Mouse (Mus musculus) heart, adult 10 weeks (tissue): Measurements from ENCODE around the gene Olfr592. TPM values are rescaled to one million over a fixed set of nuclear protein-coding genes. Genes with fewer than 3 reads are reported as not detected.

Source experiments
- polyA plus RNA-seq: library from polyadenylated mRNA; stranded (reverse); fragments of 350-450 nt; fragmentation: Illumina TruSeq; extraction: RNeasy Lipid Tissue Mini Kit (QIAGEN cat#74804); gene quantifications from one replicate; pipeline ENCODE4 v1.2.3, GENCODE M21; 2014; ENCODE audit warnings: low read depth, low replicate concordance

The Olfr592 gene
- polyA plus RNA-seq = not detected

DNA sequence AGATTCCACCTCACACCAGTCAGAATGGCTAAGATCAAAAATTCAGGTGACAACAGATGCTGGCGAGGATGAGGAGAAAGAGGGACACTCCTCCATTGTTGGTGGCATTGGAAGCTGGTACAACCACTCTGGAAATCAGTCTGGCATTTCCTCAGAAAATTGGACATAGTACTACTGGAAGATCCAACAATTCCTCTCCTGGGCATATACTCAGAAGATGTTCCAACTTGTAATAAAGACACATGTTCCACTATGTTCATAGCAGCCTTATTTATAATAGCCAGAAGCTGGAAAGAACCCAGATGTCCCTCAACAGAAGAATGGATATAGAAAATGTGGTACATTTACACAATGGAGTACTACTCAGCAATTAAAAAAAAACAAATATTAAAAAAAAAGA is at the start of gene Olfr592:
Gene Olfr592, plus strand, starts transcription at position 301 of the 400 bp plus-strand sequence.

DNA sequence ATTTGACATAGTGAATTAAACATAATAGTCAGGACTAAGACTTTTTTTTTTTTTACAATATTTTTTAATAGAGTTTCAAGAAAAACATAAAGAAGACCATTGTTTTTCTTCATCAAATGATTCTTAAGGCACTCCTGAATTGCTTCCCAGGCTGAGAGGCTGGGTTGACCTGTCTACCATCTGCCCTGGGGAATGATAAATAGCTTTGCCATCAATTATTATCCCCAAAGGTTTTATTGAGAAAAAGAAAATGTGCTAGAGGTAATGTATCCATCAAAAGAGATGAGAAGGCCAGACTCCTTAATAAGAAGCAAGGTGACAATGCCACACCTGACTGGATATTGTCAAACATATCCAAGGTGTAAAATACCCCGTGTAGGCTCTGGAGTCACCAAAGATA is 44.0 kb upstream of the Olfr592 start, which contains the start of gene Olfr588-ps1:
Gene Olfr588-ps1, plus strand, starts transcription at position 301 of the 400 bp plus-strand sequence.

DNA sequence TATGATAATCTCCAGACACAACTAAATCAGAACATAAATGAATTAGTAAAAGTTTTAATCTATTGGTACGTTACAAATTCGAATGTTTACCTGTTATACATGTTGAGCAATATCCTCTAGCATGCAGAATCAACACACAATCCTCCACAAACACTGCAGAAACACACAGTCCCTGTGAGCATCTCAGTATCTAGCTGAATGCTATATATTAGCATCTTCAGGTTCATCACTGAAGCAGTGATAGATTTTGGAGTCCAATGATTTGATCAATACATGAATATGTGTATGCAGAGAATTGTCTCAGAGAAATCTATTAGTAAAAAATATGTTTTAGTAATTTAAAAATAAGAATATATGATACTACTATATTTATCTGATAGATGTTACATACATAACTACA is 28.3 kb upstream of the Olfr592 start, which contains the start of gene Olfr589:
Gene Olfr589, minus strand, starts transcription at position 101 of the 400 bp plus-strand sequence.

GRCm38 (mm10) chr7:103178240-103178639 is 6.4 kb upstream of the Olfr592 start, which contains the start of gene Olfr591:
Gene Olfr591, minus strand, starts transcription at chr7:103178340.

GRCm38 (mm10) chr7:103211562-103211961 is 27.0 kb downstream of the Olfr592 start, which contains the start of gene Olfr593:
Gene Olfr593, plus strand, starts transcription at chr7:103211862.

GRCm38 (mm10) chr7:103216696-103217095 is 32.1 kb downstream of the Olfr592 start, which contains the start of gene Olfr594:
Gene Olfr594, plus strand, starts transcription at chr7:103216996.

Other genes with a start within 250 kb of the Olfr592 start
- gene Olfr573-ps1, start 242.2 kb upstream of the Olfr592 start, polyA plus RNA-seq = not detected
- gene Olfr574, start 236.3 kb upstream of the Olfr592 start, polyA plus RNA-seq = not detected
- not detected for gene Olfr575, start 226.0 kb upstream of the Olfr592 start, polyA plus RNA-seq
- not detected for gene Olfr576, start 222.1 kb upstream of the Olfr592 start, polyA plus RNA-seq
- not detected for gene Olfr577, start 208.9 kb upstream of the Olfr592 start, polyA plus RNA-seq
- gene Olfr578, start 195.5 kb upstream of the Olfr592 start, polyA plus RNA-seq = not detected
- not detected for gene Olfr582, start 146.8 kb upstream of the Olfr592 start, polyA plus RNA-seq
- not detected for gene Olfr583, start 133.5 kb upstream of the Olfr592 start, polyA plus RNA-seq
- gene Olfr584, start 102.9 kb upstream of the Olfr592 start, polyA plus RNA-seq = not detected
- gene Olfr585, start 87.1 kb upstream of the Olfr592 start, polyA plus RNA-seq = not detected
- gene Olfr586, start 59.2 kb upstream of the Olfr592 start, polyA plus RNA-seq = not detected
- gene Olfr588-ps1, start 43.9 kb upstream of the Olfr592 start, polyA plus RNA-seq = not detected
- not detected for gene Olfr589, start 28.4 kb upstream of the Olfr592 start, polyA plus RNA-seq
- not detected for gene Olfr591, start 6.5 kb upstream of the Olfr592 start, polyA plus RNA-seq
- gene Olfr593, start 27.1 kb downstream of the Olfr592 start, polyA plus RNA-seq = not detected
- gene Olfr594, start 32.2 kb downstream of the Olfr592 start, polyA plus RNA-seq = not detected
- gene Usp17ld, start 67.7 kb downstream of the Olfr592 start, polyA plus RNA-seq = not detected
- not detected for gene Olfr596, start 120.8 kb downstream of the Olfr592 start, polyA plus RNA-seq
- gene Olfr597, start 131.5 kb downstream of the Olfr592 start, polyA plus RNA-seq = not detected
- gene Olfr598, start 138.8 kb downstream of the Olfr592 start, polyA plus RNA-seq = not detected
- not detected for gene Olfr599, start 151.1 kb downstream of the Olfr592 start, polyA plus RNA-seq
- gene Olfr600, start 164.9 kb downstream of the Olfr592 start, polyA plus RNA-seq = not detected
- not detected for gene Olfr601, start 177.9 kb downstream of the Olfr592 start, polyA plus RNA-seq
- gene Olfr603, start 201.4 kb downstream of the Olfr592 start, polyA plus RNA-seq = not detected
- gene Usp17lc, start 230.3 kb downstream of the Olfr592 start, polyA plus RNA-seq = not detected